Mouse (Mus musculus) left cerebral cortex, postnatal 25 days (tissue): Measurements from ENCODE around the gene Hist2h2ab. TPM values are rescaled to one million over a fixed set of nuclear protein-coding genes. Genes with fewer than 3 reads are reported as not detected.
A peak's percentile ranks its signal among the peaks of the same experiment; 100 is the strongest.
"Not testable (repeated sequence)": the region's sequence is repeated elsewhere in the genome, so short reads cannot be mapped to it uniquely, and the experiment has no call there.

ENCODE experiments used
- DNase-seq, 2 experiments: peaks; one replicate each; pipeline ENCODE4 v3.0.0; 2022; ENCODE audit warnings: low spot score in 2 of 2, mixed read lengths in 1 of 2
- intact Hi-C: fragments of 180-260 bp; cut with DNase I; formaldehyde crosslinking; loops from one replicate; pipeline ENCODE4 v1.15.1; 2025
- total RNA-seq, 2 experiments: library from RNA; stranded (reverse); gene quantifications; 2 replicates each; pipeline ENCODE4 v1.2.3; 2021

The Hist2h2ab gene
- total RNA-seq, 2 experiments from 2014 or later, result 4.8 to 8.9 TPM

DNA sequence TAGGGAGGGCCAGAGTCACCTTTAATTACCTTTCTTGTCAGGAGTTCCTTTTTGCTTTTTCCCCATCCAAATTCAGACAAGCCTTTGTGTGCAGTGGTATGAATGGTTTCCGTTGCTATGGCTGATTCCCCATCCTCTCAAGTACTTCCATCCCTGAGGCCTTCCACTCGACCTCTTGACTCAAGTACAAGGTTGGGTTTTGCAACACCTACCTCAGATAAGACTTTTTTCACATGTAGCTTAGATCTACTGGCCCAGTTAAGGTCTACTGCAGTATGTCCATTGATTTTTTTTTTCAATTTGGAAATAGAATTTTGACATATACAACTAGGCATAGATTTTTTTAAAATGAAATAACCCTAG is 12.1 kb downstream of the Hist2h2ab start:
- no peak for DNase-seq
- intact Hi-C loops, result no loop called here

DNA sequence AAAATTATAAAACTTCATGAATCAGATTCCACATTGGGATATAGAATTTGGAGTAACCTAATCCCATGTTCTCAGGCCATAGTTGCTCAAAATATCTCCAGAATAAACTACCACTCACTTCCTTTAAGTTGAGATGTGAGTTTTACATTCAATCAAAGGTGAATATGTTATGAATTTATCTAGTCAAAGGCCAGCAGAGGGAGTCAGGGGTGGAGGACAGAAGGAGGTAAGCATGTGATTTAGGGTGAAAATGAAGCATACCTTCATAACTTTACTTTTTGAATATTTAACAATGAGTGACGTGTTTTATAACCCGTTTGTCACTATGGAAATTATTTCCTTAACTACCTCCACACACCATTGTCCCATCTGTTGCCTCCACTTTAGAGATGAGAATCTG is 15.2 kb downstream of the Hist2h2ab start:
- no peak for DNase-seq
- intact Hi-C loops, result no loop called here

DNA sequence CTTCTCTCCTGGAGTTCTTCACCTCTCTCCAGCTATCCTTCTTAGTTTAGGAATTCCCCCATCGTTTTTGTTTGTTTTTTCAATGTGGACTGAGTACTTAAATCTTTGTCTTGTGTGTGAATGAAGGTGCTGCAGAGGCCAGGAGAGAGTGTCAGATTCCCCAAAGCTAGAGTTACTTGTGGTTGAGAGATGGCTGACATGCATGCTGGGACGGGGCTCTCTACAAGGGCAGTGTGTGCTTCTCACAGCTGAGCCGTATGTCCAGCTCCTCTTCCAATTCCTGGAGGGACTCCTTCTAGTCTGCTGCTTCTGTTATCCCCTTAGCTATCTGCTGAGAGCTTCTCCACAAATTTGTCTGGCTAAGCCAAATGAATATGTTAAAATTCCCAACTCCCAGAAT is 16.2 kb downstream of the Hist2h2ab start:
- DNase-seq, result no peak
- intact Hi-C loops, result no loop called here

DNA sequence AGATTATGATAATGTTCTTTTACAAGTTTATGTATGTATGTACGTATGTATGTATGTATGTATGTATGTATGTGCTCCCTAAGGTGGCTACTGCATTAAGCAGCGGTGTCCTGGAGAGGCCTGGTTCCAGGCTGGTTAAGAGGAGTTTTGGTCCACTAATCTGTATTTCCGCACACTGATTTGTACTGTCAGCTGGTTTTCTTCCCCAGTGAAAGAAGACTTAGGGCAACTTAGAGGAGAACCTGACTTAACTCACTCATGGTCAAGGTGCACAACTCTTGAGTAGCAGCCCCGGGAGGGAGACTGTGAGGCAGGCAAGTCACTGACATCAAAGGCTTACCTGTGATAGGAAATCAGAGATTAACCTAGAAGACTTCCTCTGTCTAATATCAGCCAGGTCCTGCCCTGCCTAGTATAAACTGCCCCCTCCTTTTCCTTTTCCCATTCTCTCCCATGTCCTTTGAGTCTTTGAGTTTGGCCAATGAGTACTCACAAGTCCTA is 17.2 kb downstream of the Hist2h2ab start:
- intact Hi-C loops, result no loop called here
- no peak for DNase-seq

DNA sequence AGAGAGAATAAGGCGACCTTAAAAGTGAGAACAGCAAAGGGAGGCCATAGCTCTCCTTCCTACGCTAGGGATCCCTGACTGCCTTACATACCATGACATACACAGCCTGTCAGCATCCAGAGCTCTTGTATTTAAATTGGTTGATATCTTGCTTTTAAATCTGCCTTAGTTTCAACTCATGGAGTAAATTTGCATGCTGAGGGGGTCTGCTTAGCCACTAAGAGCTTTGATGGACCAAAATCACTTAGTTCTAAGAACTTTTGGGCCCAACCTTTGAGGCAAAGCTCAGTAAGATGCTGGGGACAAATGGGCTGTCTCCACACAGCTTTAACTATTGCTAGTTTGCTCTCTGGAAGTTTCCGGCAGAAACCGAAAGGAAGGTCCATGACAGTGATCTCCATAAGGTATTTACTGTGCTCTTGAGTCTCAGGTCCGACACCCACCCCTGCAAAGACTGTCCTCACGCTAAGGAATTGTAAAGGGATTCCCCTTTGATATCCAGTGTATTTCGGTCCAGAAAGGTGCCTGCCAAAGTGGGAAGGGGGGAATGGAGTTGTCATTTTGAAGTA is 17.8 kb downstream of the Hist2h2ab start:
- intact Hi-C loops, result no loop called here
- no peak for DNase-seq

DNA sequence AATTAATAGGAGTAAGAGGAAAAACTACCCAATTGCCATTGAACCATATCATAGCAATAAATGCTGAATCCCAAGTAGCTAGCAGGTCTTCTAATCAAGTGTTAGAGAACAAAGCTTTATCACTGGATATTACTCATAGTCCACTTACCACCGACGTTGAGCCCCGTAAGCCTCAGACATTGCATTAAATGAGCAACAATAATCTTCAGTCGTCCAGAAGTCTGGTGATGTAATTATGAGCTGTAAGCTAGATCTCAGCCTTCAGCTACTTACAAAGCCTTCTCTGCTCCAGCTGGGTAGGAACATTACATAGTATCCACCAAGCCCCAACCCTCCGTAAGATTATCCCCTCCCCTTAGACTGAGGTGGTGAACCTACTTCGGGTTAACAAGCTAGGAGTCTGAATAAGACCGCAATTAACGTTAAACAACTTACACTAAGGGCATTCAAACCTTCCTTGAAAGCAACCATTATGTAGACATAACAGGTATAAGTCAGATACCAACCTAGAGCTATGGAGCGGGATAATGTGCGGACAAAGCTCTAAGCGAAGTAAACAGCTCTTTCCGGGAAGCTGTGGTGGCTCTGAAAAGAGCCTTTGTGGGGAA is 18.3 kb downstream of the Hist2h2ab start:
- no peak for DNase-seq
- intact Hi-C loops, result no loop called here

DNA sequence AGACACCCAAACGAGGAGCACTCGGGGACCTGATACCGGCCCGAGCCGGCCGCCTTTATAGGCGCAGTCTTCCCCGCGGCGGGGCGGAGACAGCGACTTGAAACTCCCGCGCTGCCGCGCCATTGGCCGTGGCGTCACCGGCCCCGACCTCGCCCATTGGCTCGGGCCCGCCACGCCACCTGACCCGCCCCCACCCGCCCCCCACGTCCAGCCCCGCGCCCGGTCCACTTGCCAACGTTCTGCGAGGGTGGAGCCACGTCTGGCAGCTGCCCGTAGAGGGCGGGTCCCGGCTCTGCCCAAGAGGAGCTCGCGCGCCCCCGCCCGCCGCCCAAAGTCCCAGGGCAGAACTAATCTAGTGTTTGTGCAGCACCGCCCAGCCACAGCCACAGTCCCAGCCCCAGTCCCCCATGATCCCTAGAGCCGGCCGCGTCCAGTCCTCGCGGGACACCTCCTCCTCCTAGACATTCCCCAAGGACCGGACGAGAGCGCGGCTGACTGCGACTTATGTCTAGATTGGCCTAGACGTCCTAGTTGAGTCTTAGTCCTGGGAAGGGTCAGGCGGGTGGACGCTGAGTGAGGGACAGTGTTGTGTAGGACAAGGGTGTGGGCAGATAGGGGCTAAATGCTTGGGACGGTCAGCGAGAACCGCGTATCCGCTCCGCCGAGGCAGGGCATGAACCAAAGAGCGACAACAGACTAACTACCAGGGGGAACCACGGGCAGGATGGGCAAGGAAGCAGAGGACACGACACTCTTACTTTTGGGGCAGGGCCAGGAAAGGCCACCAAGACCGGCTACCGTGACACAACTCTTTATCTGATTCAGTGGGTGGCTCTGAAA is 19.5 kb downstream of the Hist2h2ab start, which contains the start of gene Hist2h3c2:
Hist2h3c2 (minus strand) TSS at position 174 of the 840 bp plus-strand sequence.
- intact Hi-C loops, result not testable (repeated sequence)
- peak; percentile 33 to 62 for DNase-seq

DNA sequence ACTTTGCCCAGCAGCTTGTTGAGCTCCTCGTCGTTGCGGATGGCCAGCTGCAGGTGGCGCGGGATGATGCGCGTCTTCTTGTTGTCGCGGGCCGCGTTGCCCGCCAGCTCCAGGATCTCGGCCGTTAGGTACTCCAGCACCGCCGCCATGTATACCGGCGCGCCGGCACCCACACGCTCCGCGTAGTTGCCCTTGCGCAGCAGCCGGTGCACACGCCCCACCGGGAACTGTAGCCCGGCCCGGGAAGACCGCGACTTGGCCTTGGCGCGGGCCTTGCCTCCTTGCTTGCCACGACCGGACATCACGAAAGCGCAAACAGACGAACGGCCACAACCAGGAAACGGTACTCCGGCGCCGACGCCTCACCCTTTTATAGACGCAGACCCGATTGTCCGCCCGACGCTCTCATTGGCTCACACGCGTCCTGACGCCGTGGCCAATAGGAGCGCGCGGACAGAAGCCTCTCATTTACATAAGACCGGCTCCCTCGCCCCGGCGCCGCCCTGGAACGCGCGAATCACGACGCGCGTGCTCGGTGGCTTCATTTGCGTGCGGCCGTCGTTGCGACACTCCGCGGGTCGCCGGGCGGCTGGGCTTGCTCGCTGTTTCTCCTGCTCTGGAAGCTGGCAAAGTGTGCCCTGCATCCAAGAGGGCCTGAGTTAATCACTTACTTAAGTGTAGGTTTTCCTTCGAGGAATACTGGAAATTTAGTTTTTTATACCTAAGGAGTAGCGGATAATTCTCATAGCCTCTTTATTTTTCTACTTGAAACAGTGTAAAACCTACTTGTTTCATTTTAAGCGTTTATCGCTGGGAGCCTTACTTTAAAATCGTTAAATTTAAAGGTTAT is 20.5 kb downstream of the Hist2h2ab start, which contains the start of gene Hist2h2aa2:
Hist2h2aa2 (minus strand) TSS at position 328 of the 850 bp plus-strand sequence.
- intact Hi-C loops, result not testable (repeated sequence)
- DNase-seq, result peak; percentile 97 to 98

DNA sequence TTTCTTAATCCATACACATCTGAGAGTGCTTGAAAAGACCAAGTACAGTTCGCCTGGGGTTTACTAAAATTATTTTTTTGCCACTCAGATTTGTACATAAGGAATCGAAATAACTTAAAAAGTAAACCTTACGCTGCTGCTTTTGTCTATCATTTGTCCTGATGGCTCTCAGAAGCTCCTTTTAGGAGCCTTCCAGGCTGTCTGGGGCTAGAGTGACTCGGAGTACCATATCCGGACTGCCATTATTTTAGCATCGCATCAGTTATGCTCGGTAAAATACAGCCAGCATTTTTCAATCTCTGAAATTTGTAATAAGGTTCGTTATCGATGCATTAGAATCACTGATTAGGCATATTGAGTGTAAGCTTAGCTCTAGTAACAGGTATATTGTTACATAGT is 21.1 kb downstream of the Hist2h2ab start:
- DNase-seq, result no peak
- intact Hi-C loops, result no loop called here

DNA sequence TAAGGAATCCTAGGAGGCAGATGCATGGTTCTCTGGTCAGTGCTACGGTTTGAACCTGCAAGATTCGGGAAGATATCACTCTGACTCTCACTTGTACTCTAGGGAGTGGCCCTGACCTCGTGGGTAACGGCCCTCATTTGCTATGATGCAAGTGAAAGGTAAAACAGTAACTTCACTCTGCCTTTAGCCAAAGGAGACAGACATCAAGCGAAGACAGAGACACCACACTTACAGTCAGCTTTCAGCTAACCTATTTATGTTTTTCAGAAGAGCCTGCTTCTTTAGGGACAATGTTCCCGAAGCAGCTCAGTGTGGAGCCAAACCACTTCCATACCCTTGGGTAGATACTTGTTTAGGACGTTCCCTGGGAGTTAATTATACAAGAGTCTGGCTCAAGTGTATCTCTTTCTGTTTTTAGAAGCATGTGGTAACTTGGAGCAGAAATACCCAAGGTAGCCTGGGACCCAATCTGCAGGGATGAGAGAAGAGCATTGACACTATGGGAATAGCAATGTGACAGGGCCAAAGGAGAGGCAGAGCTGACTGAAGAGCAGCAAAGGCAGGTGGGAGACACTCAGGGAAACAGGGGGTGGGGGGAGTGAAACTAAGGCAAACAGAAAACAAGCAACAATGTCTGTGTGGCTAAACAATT is 24.4 kb downstream of the Hist2h2ab start:
- intact Hi-C loops, result no loop called here
- no peak for DNase-seq

DNA sequence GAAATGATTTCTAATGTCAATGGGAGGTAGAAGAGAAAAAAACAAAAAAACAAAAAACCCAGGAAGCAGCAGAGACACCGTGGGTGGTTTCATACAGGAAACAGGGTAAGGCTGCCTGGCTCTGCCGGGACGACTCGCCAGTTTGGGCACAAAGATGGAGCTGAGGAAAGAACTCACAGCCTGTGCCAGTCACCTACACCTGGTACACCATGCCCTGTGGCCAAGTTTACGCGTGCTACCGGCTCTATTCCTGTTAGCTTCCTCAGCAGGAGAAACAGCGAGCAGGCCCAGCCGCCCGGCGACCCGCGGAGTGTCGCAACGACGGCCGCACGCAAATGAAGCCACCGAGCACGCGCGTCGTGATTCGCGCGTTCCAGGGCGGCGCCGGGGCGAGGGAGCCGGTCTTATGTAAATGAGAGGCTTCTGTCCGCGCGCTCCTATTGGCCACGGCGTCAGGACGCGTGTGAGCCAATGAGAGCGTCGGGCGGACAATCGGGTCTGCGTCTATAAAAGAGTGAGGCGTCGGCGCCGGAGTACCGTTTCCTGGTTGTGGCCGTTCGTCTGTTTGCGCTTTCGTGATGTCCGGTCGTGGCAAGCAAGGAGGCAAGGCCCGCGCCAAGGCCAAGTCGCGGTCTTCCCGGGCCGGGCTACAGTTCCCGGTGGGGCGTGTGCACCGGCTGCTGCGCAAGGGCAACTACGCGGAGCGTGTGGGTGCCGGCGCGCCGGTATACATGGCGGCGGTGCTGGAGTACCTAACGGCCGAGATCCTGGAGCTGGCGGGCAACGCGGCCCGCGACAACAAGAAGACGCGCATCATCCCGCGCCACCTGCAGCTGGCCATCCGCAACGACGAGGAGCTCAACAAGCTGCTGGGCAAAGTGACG is 25.6 kb downstream of the Hist2h2ab start, which contains the start of gene Hist2h2aa1:
Hist2h2aa1 (plus strand) TSS at position 495 of the 884 bp plus-strand sequence.
- DNase-seq, result peak; percentile 89 to 90
- intact Hi-C loops, result not testable (repeated sequence)

DNA sequence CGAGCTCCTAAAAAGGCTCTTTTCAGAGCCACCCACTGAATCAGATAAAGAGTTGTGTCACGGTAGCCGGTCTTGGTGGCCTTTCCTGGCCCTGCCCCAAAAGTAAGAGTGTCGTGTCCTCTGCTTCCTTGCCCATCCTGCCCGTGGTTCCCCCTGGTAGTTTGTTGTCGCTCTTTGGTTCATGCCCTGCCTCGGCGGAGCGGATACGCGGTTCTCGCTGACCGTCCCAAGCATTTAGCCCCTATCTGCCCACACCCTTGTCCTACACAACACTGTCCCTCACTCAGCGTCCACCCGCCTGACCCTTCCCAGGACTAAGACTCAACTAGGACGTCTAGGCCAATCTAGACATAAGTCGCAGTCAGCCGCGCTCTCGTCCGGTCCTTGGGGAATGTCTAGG is 26.4 kb downstream of the Hist2h2ab start:
- intact Hi-C loops, DNase-seq: not testable (repeated sequence)

DNA sequence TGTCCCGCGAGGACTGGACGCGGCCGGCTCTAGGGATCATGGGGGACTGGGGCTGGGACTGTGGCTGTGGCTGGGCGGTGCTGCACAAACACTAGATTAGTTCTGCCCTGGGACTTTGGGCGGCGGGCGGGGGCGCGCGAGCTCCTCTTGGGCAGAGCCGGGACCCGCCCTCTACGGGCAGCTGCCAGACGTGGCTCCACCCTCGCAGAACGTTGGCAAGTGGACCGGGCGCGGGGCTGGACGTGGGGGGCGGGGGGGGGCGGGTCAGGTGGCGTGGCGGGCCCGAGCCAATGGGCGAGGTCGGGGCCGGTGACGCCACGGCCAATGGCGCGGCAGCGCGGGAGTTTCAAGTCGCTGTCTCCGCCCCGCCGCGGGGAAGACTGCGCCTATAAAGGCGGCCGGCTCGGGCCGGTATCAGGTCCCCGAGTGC is 26.8 kb downstream of the Hist2h2ab start, which contains the start of gene Hist2h3c1:
Hist2h3c1 (plus strand) TSS at position 259 of the 430 bp plus-strand sequence.
- DNase-seq, intact Hi-C loops: not testable (repeated sequence)

DNA sequence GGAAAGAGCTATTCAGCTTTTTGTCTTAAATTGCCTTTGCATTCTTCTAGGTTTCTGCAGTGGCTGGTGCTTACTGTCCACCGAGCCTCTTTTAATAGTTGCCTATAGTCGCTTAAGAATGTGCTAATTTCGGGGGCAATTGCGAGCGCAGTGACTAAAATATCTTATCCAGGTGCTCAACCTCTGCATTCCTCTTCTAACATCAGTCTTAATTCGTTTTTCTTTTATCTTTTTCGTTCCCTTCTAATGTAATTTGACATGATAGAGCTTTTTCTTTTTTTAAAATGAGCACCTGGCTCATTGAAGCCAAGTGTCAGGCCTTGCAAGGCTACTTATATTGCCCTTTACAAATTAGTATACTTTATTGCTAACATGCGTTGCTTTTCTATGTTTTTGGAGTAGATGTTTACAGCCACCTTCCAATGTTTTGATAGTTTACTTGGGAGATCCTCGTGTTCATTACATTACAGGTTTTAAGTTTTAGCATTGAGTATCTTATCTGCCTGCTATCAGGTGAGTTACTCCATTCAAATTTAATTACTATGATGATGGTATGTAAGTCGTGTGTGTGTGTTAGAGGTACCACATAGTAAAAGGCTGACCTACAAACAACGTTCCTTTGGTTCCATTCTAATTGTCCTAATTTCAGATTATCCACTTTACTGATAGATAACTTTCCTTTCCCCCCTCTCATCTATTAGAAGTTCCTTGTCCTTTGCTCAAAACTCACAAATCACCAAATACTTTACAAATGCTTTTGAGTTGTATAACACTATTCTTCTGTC is 27.9 kb downstream of the Hist2h2ab start:
- DNase-seq, result no peak
- intact Hi-C loops, result no loop called here

DNA sequence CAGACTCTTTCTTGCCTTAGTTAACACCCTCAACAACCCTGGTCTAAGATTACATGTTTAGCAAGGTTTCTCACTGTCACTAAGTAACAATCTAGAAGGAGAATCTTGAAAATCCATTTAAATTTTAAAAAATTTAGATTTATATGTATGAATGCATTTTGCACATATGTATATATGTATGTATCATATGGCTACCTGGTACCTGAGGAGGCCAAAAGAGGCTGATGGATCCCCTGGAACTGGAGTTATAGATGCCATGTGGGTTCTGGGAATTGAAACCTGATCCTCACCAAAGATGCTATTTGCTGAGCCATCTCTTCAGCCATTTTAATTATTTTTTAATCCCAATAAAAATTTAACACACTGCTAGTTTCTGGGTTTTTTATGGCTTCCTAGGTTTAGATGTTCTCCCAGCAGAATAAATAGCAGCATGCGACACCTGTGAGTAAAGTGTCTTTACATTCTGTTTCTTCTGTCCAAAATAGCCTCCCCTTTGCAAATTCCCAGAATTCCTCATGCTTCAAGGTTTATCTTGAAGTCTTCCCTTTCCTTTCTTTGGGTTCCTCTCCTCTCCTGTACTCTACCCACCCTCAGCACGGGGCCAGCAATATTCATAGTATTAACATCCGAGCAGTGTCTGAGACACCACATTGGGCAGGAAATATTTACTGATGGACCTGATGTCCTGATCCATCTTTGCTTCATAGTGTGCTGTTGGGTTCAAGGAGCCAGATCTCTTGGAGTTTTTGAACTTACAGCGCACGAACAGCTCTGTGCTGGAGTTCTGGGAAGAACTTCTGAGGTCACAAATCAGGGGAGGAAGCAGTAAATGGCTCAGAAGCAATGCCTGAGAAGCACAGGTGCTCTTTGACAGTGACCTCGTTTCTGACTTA is 28.7 kb downstream of the Hist2h2ab start:
- intact Hi-C loops, result no loop called here
- no peak for DNase-seq

DNA sequence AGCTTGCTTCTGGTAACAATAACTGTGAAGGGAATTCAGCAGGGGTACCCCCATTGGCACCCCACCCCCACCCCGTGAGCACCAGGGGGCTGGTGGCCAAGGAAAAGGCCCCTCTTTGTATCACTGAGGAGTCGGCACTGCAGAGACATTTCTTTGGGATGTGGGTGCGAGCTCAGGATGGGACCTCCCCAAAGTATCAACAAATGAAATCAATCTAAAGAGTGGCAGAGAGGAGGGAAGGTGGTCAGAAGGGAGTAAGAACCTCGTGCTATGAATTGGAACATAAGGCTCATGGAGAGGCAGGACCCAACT is 29.3 kb downstream of the Hist2h2ab start:
- intact Hi-C loops, result no loop called here
- DNase-seq, result no peak
